Mouse (Mus musculus): ENCODE data around the gene Gata5.

DNA sequence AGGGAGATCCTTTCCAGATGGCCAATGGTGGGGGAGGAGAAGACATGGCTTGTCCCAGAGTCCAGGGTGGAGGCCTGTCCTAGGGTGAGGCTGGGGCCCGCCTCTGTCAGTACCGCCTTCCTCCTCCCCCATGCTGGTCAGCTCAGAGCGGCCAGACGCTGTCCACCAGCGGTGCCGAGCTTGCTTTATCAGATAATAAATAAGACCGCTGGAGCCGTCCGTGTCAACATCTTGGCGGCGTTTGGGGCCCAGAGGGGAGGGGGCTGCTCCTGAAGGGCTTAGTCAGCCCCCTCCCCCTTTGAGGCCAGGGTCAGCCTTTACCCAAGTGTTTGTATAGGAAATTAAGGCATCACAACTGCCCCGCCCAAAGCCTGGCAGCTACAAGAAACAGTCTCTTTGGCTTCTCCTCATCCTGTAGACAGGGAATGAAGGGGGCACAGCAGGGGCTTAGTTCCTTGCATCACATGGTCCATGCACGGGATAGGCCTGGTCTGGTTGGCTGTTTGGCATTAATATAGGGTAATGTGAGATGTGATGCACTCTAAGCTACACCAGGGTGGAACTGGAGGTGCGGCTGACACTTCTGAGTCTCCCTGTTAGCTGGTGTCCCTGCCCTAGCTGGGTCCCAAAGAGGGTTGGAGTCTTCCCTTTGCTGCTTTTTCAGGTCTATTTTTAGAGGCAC lies 11.7 kb downstream of the Gata5 start:
- no peak for TF ChIP-seq CTCF (conservative IDR thresholded peaks at IDR 0.05; ENCODE audit: low read length)
- no peak for TF ChIP-seq POU5F1 (IDR thresholded peaks at IDR 0.05; ENCODE audit: borderline replicate concordance, low read length)
- no peak for TF ChIP-seq NANOG (IDR thresholded peaks at IDR 0.05; ENCODE audit: borderline replicate concordance, low read length)

All from E14TG2a.4 (cell line).